Mouse (Mus musculus) c-Kit-negative CD71-positive TER-119-positive erythroid progenitor cells, embryonic 14.5 days (primary cell): ENCODE results near the gene Platr25.
"Not testable (repeated sequence)": the region's sequence is repeated elsewhere in the genome, so short reads cannot be mapped to it uniquely, and the experiment has no call there.

Experiments used
- DNase-seq: peaks from one replicate; pipeline ENCODE4 v3.0.0-alpha.2; 2013; ENCODE audit warnings: low read depth, low spot score

The Platr25 gene

GRCm38 (mm10) chr13:62760432-62761415 lies at the start of gene Platr25:
TSS of gene Platr25 (minus strand) at chr13:62760709.
- peak; percentile 56 for DNase-seq

- not testable (repeated sequence) for DNase-seq
These were observed 47.5 kb upstream of the Platr25 start for GRCm38 (mm10) chr13:62807981-62808380.

GRCm38 (mm10) chr13:62786135-62786493 lies 25.6 kb upstream of the Platr25 start:
- DNase-seq, result not testable (repeated sequence)

GRCm38 (mm10) chr13:62785199-62786134 lies 25.0 kb upstream of the Platr25 start, which contains the start of gene Gm5141:
TSS of gene Gm5141 (minus strand) at chr13:62785808.
- not testable (repeated sequence) for DNase-seq

GRCm38 (mm10) chr13:62763806-62764205 lies 3.3 kb upstream of the Platr25 start:
- not testable (repeated sequence) for DNase-seq

- DNase-seq, result no peak
These were observed 27.2 kb downstream of the Platr25 start for GRCm38 (mm10) chr13:62733322-62733721.

GRCm38 (mm10) chr13:62712611-62713010 lies 47.9 kb downstream of the Platr25 start:
- not testable (repeated sequence) for DNase-seq

GRCm38 (mm10) chr13:62685287-62685648 lies 75.2 kb downstream of the Platr25 start:
- not testable (repeated sequence) for DNase-seq

- DNase-seq, result peak; percentile 29
These were observed 75.8 kb downstream of the Platr25 start for GRCm38 (mm10) chr13:62684608-62685286.

- DNase-seq, result no peak
These were observed 107.2 kb downstream of the Platr25 start for GRCm38 (mm10) chr13:62653369-62653743.

GRCm38 (mm10) chr13:62652681-62653368 lies 107.7 kb downstream of the Platr25 start:
- DNase-seq, result peak; percentile 5

- peak; percentile 9 for DNase-seq
These were observed 133.4 kb downstream of the Platr25 start for GRCm38 (mm10) chr13:62627071-62627470.

- not testable (repeated sequence) for DNase-seq
These were observed 136.2 kb downstream of the Platr25 start for GRCm38 (mm10) chr13:62624277-62624665.

- peak; percentile 50 for DNase-seq
These were observed 136.8 kb downstream of the Platr25 start, which contains the start of gene 6720489N17Rik for GRCm38 (mm10) chr13:62623577-62624276. TSS of gene 6720489N17Rik (minus strand) at chr13:62624182.
